Mouse (Mus musculus) midbrain, embryonic 11.5 days (tissue): ENCODE results near the gene Itgb3bp. TPM values are rescaled to one million over a fixed set of nuclear protein-coding genes. Genes with fewer than 3 reads are reported as not detected.
A peak's percentile ranks its signal among the peaks of the same experiment; 100 is the strongest.

Experiments used
- ATAC-seq: fragments of 200-750 bp; cut with Nextera tagmentation; 2 replicates; pipeline ENCODE4 v1.8.0; 2017; ENCODE audit warnings: moderate TSS enrichment, moderate library complexity; ENCODE audit not compliant: low FRiP score
- DNase-seq: peaks from one replicate; pipeline ENCODE4 v3.0.0; 2015; ENCODE audit warnings: low spot score; ENCODE audit errors: missing footprints
- H3K27ac ChIP-seq: fragments of 300-500 bp; sonication (generic); 2 replicates; pipeline ENCODE4 v1.5.1; 2014; ENCODE audit warnings: low read depth, low read length
- H3K27me3 ChIP-seq: fragments of 300-500 bp; sonication (generic); 2 replicates; pipeline ENCODE4 v1.6.1; 2014; ENCODE audit warnings: mild to moderate bottlenecking, low read length, moderate library complexity, mixed read lengths; ENCODE audit not compliant: control insufficient read depth, insufficient read depth
- H3K36me3 ChIP-seq: fragments of 300-500 bp; sonication (generic); 2 replicates; pipeline ENCODE4 v1.6.1; 2014; ENCODE audit warnings: mild to moderate bottlenecking, low read length, moderate library complexity, mixed read lengths; ENCODE audit not compliant: control insufficient read depth, insufficient read depth
- H3K4me1 ChIP-seq: fragments of 300-500 bp; sonication (generic); 2 replicates; pipeline ENCODE4 v1.6.1; 2014; ENCODE audit warnings: low read length; ENCODE audit not compliant: control insufficient read depth, insufficient read depth
- H3K4me2 ChIP-seq: fragments of 300-500 bp; sonication (generic); 2 replicates; pipeline ENCODE4 v1.6.1; 2014; ENCODE audit warnings: mild to moderate bottlenecking, moderate library complexity
- H3K4me3 ChIP-seq: fragments of 300-500 bp; sonication (generic); 2 replicates; pipeline ENCODE4 v1.5.1; 2014; ENCODE audit warnings: low read depth, low read length
- H3K9ac ChIP-seq: fragments of 300-500 bp; sonication (generic); 2 replicates; pipeline ENCODE4 v1.6.1; 2014; ENCODE audit warnings: low read length
- H3K9me3 ChIP-seq: fragments of 300-500 bp; sonication (generic); 2 replicates; pipeline ENCODE4 v1.6.1; 2016; ENCODE audit warnings: low read length; ENCODE audit not compliant: control insufficient read depth
- WGBS: fragments of 180-500 bp; shearing (Covaris S2); extraction: QIAGEN DNeasy Blood & Tissue Kit; methylation state at CpG from one replicate; pipeline ENCODE4 v1.1.7; 2014; 5-methylcytosine and 5-hydroxymethylcytosine counted together
- polyA plus RNA-seq: library from polyadenylated mRNA; unstranded; fragments of >200 nt; fragmentation: Nextera tagmentation; extraction: Ambion mirVana; gene quantifications from 2 replicates; pipeline ENCODE4 v1.2.1, GENCODE M21; 2014

Itgb3bp gene
- polyA plus RNA-seq, 1 experiment from 2014 or later = 66.5 TPM

DNA sequence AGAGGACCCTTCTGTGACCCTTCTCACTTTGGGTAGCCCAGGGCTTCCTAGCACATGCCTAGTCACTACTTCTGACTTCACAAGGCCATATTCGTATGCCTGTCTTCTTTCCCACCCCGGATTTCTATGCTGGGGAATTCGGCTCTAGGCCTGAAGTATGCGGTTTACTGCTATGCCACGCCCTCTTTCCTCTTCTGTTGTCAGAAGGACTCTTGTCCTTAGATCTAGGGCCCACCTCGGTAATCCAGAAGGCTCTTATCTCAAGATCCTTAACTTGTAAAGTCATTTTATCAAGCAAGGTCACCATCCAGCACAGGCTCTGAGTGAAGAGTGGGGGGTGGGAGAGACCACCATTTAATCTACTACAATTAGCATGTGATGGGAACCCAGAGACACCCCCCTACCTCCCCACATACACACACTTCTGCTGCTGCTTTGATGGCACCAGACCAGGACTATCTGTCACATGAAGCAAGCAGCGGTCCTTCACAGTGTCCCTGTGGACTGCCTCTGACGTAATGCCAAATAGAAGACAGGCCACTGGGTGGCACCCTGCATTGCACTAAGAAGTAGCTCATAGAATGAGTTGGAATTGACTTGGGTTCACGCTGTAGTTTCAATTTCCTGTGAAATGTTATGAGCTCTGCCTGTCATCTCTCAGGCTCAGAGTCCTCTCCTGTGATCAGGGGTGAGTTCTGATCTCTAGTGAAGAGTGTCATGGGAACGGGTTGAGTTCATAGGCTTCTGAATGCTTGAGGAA is 12.2 kb upstream of the Itgb3bp start:
- no peak overlapping the region for H3K4me2 ChIP-seq
- H3K4me3 ChIP-seq = no peak overlapping the region
- peaks cover 2% of the 10 kb centered on the region; the same call in 1 of the 2 replicates for H3K4me1 ChIP-seq
- no peak overlapping the region for H3K9ac ChIP-seq
- no peak overlapping the region for H3K27ac ChIP-seq
- H3K27me3 ChIP-seq = no peaks in the 10 kb centered on the region
- no peaks in the 10 kb centered on the region for H3K9me3 ChIP-seq
- WGBS = 81% methylated on average over 10 of the region's 10 CpGs
- no peak for DNase-seq
- no peak for ATAC-seq
- H3K36me3 ChIP-seq = no peaks in the 10 kb centered on the region

DNA sequence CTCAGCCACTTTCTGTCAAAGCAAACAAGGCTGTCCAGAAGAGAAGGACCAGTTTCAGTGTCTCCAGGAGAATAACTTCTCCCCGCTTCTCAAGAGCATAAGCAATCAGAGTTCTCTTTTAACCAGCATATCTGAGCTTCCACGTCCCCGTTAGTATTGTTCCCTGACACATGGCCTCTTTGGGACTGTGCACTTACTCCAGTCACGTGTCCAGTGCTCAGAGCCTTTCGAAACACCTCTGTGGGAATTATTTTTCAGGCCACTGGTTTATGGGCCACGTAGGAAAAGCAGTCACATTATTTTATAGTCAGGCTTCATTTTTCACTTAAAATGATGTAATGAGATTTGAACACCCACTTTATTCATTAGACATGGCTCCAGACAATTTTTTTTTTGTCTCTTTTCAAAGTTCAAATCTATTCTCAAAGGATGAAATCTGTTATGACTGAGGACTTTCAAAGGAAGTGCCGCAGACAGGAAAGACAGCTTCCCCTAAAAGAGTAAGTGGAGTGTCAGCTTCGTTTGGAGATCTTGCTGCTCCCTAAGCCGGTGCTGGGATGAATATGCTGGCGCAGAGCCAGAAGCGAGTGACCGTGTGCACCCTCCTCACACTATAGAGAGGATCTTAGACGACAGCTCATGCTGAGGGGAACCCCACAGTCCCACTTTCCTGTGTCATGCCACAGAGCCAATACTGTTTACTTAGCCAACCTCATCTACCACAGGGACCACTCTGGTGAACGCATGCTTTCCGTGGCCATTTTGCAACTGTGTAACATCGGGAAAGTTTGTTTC is 10.3 kb upstream of the Itgb3bp start:
- DNase-seq (no peak), ATAC-seq (no peak)
- H3K4me2 ChIP-seq = no peak overlapping the region
- no peaks in the 10 kb centered on the region for H3K9me3 ChIP-seq
- no peak overlapping the region for H3K9ac ChIP-seq
- H3K4me1 ChIP-seq = peaks cover 2% of the 10 kb centered on the region; the same call in 1 of the 2 replicates
- 81% methylated on average over 16 of the region's 16 CpGs for WGBS
- H3K27ac ChIP-seq = no peak overlapping the region
- H3K4me3 ChIP-seq = no peak overlapping the region
- no peaks in the 10 kb centered on the region for H3K36me3 ChIP-seq
- H3K27me3 ChIP-seq = no peaks in the 10 kb centered on the region

DNA sequence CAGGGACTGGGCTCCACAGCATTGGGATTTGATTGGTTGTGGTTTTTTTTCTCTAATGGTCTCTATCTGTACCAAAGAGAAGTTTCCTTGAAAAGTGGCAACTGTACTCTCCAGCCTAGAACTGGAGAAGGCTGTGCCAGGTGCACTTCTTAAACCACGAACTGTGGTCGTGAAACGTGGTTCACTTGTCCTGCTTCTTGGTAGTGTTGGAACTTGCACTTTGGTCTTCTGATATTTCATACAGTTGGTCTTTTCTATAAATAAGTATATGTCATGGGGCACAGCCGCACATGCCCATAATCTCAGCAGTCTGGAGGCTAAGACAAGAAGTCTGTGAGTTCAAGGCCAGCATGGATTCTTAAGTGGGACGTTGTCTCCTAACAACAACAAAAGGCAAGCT is 6.7 kb upstream of the Itgb3bp start:
- H3K27ac ChIP-seq = no peak overlapping the region
- H3K27me3 ChIP-seq = no peaks in the 10 kb centered on the region
- H3K4me1 ChIP-seq = no peaks in the 10 kb centered on the region
- no peaks in the 10 kb centered on the region for H3K9me3 ChIP-seq
- H3K9ac ChIP-seq = no peak overlapping the region
- 93% methylated on average over 5 of the region's 5 CpGs for WGBS
- no peak overlapping the region for H3K4me2 ChIP-seq
- no peak overlapping the region for H3K4me3 ChIP-seq
- no peaks in the 10 kb centered on the region for H3K36me3 ChIP-seq
- no peak for ATAC-seq
- no peak for DNase-seq

DNA sequence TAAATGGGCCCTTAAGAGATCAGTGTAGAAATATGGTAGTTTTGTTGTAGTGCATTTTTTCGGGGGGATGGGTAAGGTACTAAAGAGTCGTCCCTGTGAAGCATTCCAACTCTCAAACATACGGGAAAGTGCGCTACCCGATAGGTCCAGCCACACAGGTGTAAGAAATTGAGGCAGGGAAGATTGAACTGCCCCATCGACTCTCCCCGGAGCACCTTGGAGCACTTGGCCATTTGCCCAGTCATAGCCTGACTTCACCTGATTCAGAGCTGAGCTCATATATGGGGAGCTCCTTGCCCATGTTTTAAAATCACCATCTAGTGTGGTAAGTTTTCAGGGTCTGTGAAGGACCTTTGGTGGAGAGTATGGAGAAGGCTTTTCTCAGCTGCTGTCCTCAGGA is 5.2 kb upstream of the Itgb3bp start:
- WGBS = 93% methylated on average over 7 of the region's 7 CpGs
- H3K27me3 ChIP-seq = no peaks in the 10 kb centered on the region
- DNase-seq = no peak

DNA sequence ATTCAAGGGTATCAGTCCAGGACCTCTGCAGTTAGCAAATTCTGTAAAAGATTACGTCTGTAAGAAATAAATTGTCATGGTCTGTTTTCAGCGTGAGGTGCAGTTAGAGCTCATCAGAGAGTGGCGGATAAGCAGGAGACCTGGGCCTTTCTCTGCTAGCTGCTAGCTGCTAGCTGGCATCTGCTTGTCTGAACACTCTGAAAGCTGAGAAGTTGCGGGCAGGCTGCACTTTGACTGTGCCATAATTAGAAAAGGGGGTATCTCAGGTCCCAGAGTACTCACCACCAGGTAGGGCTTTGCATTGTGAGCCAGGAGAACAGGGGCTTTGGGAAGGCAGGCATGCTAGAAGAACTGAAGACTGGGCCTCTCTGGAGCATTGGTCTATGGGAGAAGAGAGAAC is 2.2 kb upstream of the Itgb3bp start:
- H3K9ac ChIP-seq = no peak overlapping the region
- no peak overlapping the region for H3K4me2 ChIP-seq
- peaks cover 5% of the 10 kb centered on the region; the same call in 1 of the 2 replicates for H3K4me1 ChIP-seq
- H3K27me3 ChIP-seq = no peaks in the 10 kb centered on the region
- WGBS = 88% methylated on average over 4 of the region's 4 CpGs
- H3K27ac ChIP-seq = no peak overlapping the region
- DNase-seq = no peak
- no peaks in the 10 kb centered on the region for H3K9me3 ChIP-seq
- ATAC-seq = no peak
- H3K4me3 ChIP-seq = no peak overlapping the region
- no peaks in the 10 kb centered on the region for H3K36me3 ChIP-seq

More for the DNA sequence above, 5.2 kb upstream of the Itgb3bp start:
- H3K9me3 ChIP-seq = no peaks in the 10 kb centered on the region
- ATAC-seq = no peak
- H3K36me3 ChIP-seq = no peaks in the 10 kb centered on the region
- no peak overlapping the region for H3K4me2 ChIP-seq
- no peak overlapping the region for H3K4me3 ChIP-seq
- peaks cover 5% of the 10 kb centered on the region; the same call in 1 of the 2 replicates for H3K4me1 ChIP-seq
- H3K27ac ChIP-seq = no peak overlapping the region
- H3K9ac ChIP-seq = no peak overlapping the region

DNA sequence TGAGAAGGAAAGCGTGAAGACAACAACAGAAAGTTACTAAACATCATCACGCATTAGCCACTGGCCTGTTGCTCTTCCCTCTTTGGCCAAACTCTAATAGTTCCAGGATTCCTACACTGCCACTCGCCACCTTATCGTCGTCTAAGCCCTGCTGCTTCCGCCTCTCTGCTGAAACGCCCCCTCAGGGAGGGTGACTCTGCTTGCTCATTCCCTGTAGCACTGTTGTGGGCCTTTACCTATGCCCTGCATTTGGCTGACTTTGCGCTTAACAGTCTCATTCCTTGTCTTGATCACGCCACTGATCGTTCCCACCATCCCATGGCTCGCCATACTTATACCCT is 1.6 kb upstream of the Itgb3bp start:
- no peak overlapping the region for H3K27ac ChIP-seq
- H3K4me2 ChIP-seq = no peak overlapping the region
- no peaks in the 10 kb centered on the region for H3K27me3 ChIP-seq
- H3K9ac ChIP-seq = no peak overlapping the region
- no peaks in the 10 kb centered on the region for H3K9me3 ChIP-seq
- H3K4me3 ChIP-seq = no peak overlapping the region
- WGBS = 64% methylated on average over 11 of the region's 11 CpGs
- DNase-seq (no peak), ATAC-seq (no peak)
- no peaks in the 10 kb centered on the region for H3K36me3 ChIP-seq
- H3K4me1 ChIP-seq = peaks cover 5% of the 10 kb centered on the region; the same call in 1 of the 2 replicates

DNA sequence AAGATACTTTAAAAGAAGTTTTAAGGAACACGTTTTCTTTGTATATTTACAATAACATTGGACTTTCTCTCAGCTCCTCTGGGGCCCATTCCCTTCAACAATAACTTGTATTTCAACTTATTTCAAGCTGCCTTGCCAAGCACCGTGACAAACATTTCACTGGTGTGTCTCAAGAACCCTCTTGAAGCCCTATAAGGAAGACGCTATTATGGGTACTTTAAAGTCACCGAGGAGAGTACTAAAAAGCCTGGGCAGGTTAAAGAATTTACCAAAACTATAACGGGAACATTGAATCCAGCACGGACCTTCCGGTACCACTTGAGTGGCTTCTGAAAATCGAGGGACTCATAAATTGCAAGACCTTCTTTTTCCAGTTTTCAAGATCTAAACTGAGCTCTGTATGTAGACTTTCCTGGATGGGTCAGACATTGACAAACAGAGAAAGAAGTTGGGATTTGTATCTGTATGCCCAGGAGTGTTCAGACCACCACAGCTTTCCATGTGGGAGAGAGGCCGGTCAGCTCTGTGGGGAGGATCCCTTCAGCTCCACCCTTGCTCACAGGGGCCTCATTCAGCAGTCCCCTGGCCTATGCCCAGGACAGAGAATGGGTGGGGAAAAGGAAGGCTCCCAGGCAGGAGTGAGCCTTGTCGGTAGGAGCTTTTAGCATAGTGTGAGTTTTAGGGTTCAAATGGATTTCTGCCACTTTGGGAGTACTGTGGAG is 1.1 kb upstream of the Itgb3bp start:
- no peak overlapping the region; the same call in 1 of the 2 replicates for H3K4me3 ChIP-seq
- WGBS = 51% methylated on average over 10 of the region's 10 CpGs
- no peaks in the 10 kb centered on the region for H3K9me3 ChIP-seq
- ATAC-seq = no peak
- no peaks in the 10 kb centered on the region for H3K36me3 ChIP-seq
- H3K27ac ChIP-seq = no peak overlapping the region
- no peak overlapping the region for H3K9ac ChIP-seq
- H3K4me1 ChIP-seq = peaks cover 5% of the 10 kb centered on the region; the same call in 1 of the 2 replicates
- H3K4me2 ChIP-seq = peak overlapping the region; percentile 78
- DNase-seq = no peak
- no peaks in the 10 kb centered on the region for H3K27me3 ChIP-seq

DNA sequence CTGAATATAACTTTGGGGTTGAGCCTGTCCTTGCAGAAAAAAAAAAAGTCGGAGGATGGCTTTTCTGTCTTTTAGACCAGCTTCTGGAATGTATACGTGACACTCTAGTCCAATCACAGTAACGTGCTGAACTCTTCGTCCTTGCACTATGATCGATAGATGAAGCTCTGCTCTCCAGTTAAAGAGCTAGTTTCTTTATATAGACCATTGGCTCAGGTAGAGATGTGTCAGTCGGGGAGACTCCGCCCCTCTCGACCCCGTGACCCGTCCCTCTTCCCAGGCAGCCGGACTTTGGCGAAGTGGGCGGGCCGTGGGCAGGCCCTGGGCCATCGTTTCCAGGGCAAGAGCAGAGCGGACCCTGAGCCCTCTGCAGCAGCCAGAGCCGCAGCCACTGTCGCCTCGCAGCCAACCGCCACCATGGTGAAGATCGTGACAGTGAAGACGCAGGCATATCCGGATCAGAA is 432 bp downstream of the Itgb3bp start, which contains the start of gene Pgm1:
Pgm1 (plus strand) TSS at position 266 of the 464 bp plus-strand sequence.
- ATAC-seq (peak; percentile 92), DNase-seq (no peak)
- Histone ChIP-seq H3K27me3 (no peaks in the 10 kb centered on the region), H3K4me2 (peak within 1 kb of the TSS; percentile 78), H3K9ac (peak within 1 kb of the TSS; percentile 71), H3K4me1 (peaks cover 5% of the 10 kb centered on the region; the same call in 1 of the 2 replicates), H3K36me3 (no peaks in the 10 kb centered on the region), H3K4me3 (peak within 1 kb of the TSS; percentile 53), H3K27ac (peak within 1 kb of the TSS; percentile 58), H3K9me3 (no peaks in the 10 kb centered on the region)
- 6% methylated on average over 23 of the region's 23 CpGs for WGBS
